In genomic region chr6:24955946-24956585, GRCm38 (mm10) we compare ENCODE assay signal across 7 mouse cellular contexts. TPM values are rescaled to one million over a fixed set of nuclear protein-coding genes. Genes with fewer than 3 reads are reported as not detected.
DNase-seq lines count a peak whose midpoint lies in the region; ATAC-seq and TF ChIP-seq lines count a peak whose summit lies in the region.

Gene Tmem229a, minus strand, starts transcription at chr6:24956297.

- peak within 1 kb of the TSS; percentile 95 for H3K9ac ChIP-seq in hindbrain, postnatal 0 days (replicated peaks; ENCODE audit: low read length)
- peak within 1 kb of the TSS; percentile 46 for H3K9ac ChIP-seq in stomach, embryonic 15.5 days

- H3K4me1 ChIP-seq in hindbrain, postnatal 0 days (ENCODE audit: insufficient read depth, low read length) = 0 out of 2 replicates have a peak, but pooled peaks cover 5% of the 10 kb centered on the region
- peaks cover 22% of the 10 kb centered on the region for H3K4me1 ChIP-seq in midbrain, embryonic 10.5 days
- peaks cover 14% of the 10 kb centered on the region for H3K4me1 ChIP-seq in stomach, embryonic 15.5 days

- no peaks in the 10 kb centered on the region for H3K36me3 ChIP-seq in hindbrain, postnatal 0 days (ENCODE audit: insufficient read depth, low read length)
- no peaks in the 10 kb centered on the region for H3K36me3 ChIP-seq in midbrain, embryonic 10.5 days
- H3K36me3 ChIP-seq in stomach, embryonic 15.5 days = no peaks in the 10 kb centered on the region

- peak; percentile 45 for DNase-seq in adrenal gland, postnatal 25 days
- DNase-seq in cerebellum, postnatal 36 days = peak; percentile 77 to 78
- DNase-seq in frontal cortex, postnatal 36 days (ENCODE audit: low spot score in 2 of 2) = peak; percentile 77 to 78
- DNase-seq in hindbrain, postnatal 0 days (ENCODE audit: low spot score) = peak; percentile 90
- peak; percentile 68 to 71 for DNase-seq in left cerebral cortex, adult 18-20 months (ENCODE audit: low spot score in 2 of 2)
- peak; percentile 82 for DNase-seq in midbrain, embryonic 10.5 days (ENCODE audit: low spot score)

- peak within 1 kb of the TSS; percentile 98 for H3K27ac ChIP-seq in hindbrain, postnatal 0 days
- H3K27ac ChIP-seq in midbrain, embryonic 10.5 days (replicated peaks) = peak within 1 kb of the TSS; percentile 93
- peak within 1 kb of the TSS; percentile 51 for H3K27ac ChIP-seq in stomach, embryonic 15.5 days

- 3% methylated on average over 41 of the region's 46 CpGs for WGBS in hindbrain, postnatal 0 days
- under 1% methylated on average over 38 of the region's 46 CpGs for WGBS in midbrain, embryonic 10.5 days
- WGBS in stomach, embryonic 15.5 days = 3% methylated on average over 39 of the region's 46 CpGs

- H3K4me3 ChIP-seq in hindbrain, postnatal 0 days (ENCODE audit: low read length) = peak within 1 kb of the TSS; percentile 67
- peak within 1 kb of the TSS; percentile 76 for H3K4me3 ChIP-seq in midbrain, embryonic 10.5 days
- peak within 1 kb of the TSS; percentile 55 for H3K4me3 ChIP-seq in stomach, embryonic 15.5 days (replicated peaks)

- no peak for TF ChIP-seq CTCF in hindbrain, postnatal 0 days (IDR thresholded peaks at IDR 0.05; ENCODE audit: low read depth)

- peak within 1 kb of the TSS; percentile 86 for H3K4me2 ChIP-seq in hindbrain, postnatal 0 days (ENCODE audit: low read depth, low read length)
- peak within 1 kb of the TSS; percentile 99 for H3K4me2 ChIP-seq in stomach, embryonic 15.5 days

- H3K9me3 ChIP-seq in hindbrain, postnatal 0 days (ENCODE audit: low read length) = no peaks in the 10 kb centered on the region
- no peaks in the 10 kb centered on the region for H3K9me3 ChIP-seq in midbrain, embryonic 10.5 days (replicated peaks)
- no peaks in the 10 kb centered on the region for H3K9me3 ChIP-seq in stomach, embryonic 15.5 days

- H3K27me3 ChIP-seq in hindbrain, postnatal 0 days (ENCODE audit: insufficient read depth, low read length) = no peaks in the 10 kb centered on the region
- peaks cover 15% of the 10 kb centered on the region for H3K27me3 ChIP-seq in midbrain, embryonic 10.5 days (ENCODE audit: low read depth, poor library complexity, severe bottlenecking)
- H3K27me3 ChIP-seq in stomach, embryonic 15.5 days (replicated peaks) = peaks cover 9% of the 10 kb centered on the region

- peak; percentile 93 for ATAC-seq in hindbrain, postnatal 0 days
- ATAC-seq in stomach, embryonic 15.5 days (ENCODE audit: insufficient read depth, low FRiP score, low read depth) = peak; percentile 71; the same call in 1 of the 2 replicates

RNA-seq across cellular contexts. Expression of gene Tmem229a, which starts in this region (rescaled TPM):
- 0.27 TPM in 1 of 2 replicates, not detected in the other for total RNA-seq in adrenal gland, postnatal 25 days (2021)
- total RNA-seq in hindbrain, postnatal 0 days (2014; rRNA removed) = 25.2 and 30.6 TPM in 2 replicates
- polyA plus RNA-seq in hindbrain, postnatal 0 days (2015; fragmentation: Nextera tagmentation; extraction: Ambion mirVana) = 7.4 and 8.3 TPM in 2 replicates
- total RNA-seq in left cerebral cortex, adult 18-20 months (2021) = 10 to 100 TPM; 41.4 to 42.9 TPM
- 1.3 and 1.4 TPM in 2 replicates for polyA plus RNA-seq in midbrain, embryonic 10.5 days (2016; fragmentation: Nextera tagmentation; extraction: Ambion mirVana)
- 1.9 TPM in 2 replicates for polyA plus RNA-seq in stomach, embryonic 15.5 days (2015; fragmentation: Nextera tagmentation; extraction: Ambion mirVana)

Comparison
In these comparisons a context has a peak if more than half of its experiments do, and no peak if none do; other contexts are left out.
1. Peak in every context shown above with its lines: DNase-seq, ATAC-seq, H3K4me3 ChIP-seq and H3K27ac ChIP-seq.
2. RNA of gene Tmem229a (total RNA-seq): 41.4 to 42.9 TPM in left cerebral cortex, adult 18-20 months and 25.2 to 30.6 TPM in hindbrain, postnatal 0 days; 0.27 TPM in adrenal gland, postnatal 25 days; every median in the first group is over 10 times any median in the second.
3. Peak in DNase-seq in adrenal gland, postnatal 25 days; RNA of the gene not detected or under 1 TPM.